Mouse (Mus musculus): ENCODE results near the gene Gm5294. TPM values are rescaled to one million over a fixed set of nuclear protein-coding genes. Genes with fewer than 3 reads are reported as not detected.

Gene Gm5294
- polyA plus RNA-seq (2012; rRNA removed): 0.24 and 0.82 TPM in 2 replicates

DNA sequence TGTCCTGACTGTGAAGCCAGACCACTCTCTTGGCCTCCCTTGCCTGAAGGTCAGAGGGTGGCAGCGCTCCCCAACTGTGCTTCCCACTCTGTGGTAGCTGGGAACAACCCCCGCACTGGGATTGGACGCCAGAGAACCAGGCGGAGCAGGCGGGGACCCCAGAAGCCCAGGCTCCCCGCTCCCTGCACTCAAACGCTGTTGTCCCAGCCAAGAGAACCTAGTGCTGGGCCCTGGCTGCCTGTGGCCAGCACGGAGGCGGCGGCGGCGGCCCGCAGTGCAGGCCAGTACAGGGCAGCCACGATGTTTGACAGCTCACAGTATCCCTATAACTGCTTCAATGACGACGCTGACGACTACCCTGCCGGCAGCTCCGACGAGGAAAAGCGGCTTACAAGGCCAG lies at the start of gene Gm5294:
Gene Gm5294, plus strand, starts transcription at position 301 of the 400 bp plus-strand sequence.
- TF ChIP-seq POLR2A (IDR thresholded peaks at IDR 0.05; ENCODE audit: borderline replicate concordance, extremely low read depth, insufficient read depth, insufficient read length, poor library complexity, severe bottlenecking): no peak
- no peak for TF ChIP-seq CTCF (IDR thresholded peaks at IDR 0.05; ENCODE audit: borderline replicate concordance, extremely low read depth, insufficient read depth, insufficient read length)
- no peak for DNase-seq (ENCODE audit: low read depth)

DNA sequence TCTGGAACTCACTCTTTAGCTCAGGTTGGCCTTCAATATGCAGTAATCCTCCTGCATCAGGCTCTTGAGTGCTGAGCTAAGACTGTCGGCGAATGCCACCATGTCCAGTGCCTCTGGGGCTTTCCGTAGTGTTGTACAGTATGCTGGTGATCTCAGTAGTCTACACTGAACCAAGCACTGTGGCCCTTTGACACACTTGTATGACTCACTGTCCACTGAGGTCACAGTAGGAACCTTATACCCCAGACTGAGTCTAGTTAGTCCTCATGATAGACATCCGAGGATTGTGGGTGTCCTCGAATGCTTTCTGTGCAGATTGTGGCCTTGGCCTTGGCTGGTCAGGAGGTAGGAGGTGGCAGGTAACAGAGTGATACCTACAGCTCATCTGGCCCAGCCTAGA lies 44.8 kb upstream of the Gm5294 start:
- no peak for TF ChIP-seq CTCF (IDR thresholded peaks at IDR 0.05; ENCODE audit: borderline replicate concordance, extremely low read depth, insufficient read depth, insufficient read length)
- no peak for TF ChIP-seq POLR2A (IDR thresholded peaks at IDR 0.05; ENCODE audit: borderline replicate concordance, extremely low read depth, insufficient read depth, insufficient read length, poor library complexity, severe bottlenecking)
- DNase-seq (ENCODE audit: low read depth): no peak

DNA sequence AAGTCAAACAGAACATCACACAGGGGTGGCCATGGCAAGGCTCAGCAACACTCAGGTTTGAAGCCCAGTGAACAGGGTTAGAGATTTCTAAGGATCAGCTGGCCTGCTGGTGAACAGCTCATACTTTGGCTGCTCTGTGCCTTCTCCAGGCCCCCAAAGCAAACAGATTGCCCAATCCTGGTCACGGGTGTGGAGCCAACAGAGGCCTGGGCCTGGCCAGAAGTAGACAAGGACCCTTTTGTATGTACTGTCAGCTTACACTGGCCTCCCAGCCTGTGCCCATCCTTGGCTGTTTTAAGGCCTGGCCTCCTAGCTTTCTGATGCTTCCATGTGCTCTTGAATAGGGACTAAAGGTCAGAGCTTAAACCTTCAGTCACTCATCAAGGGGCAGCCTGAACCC lies 43.5 kb upstream of the Gm5294 start:
- no peak for DNase-seq (ENCODE audit: low read depth)

GRCm38 (mm10) chr5:138778731-138779463 lies 41.0 kb upstream of the Gm5294 start:
- DNase-seq (ENCODE audit: low read depth): peak; percentile 89
- no peak for TF ChIP-seq CTCF (IDR thresholded peaks at IDR 0.05; ENCODE audit: borderline replicate concordance, extremely low read depth, insufficient read depth, insufficient read length)
- no peak for TF ChIP-seq POLR2A (IDR thresholded peaks at IDR 0.05; ENCODE audit: borderline replicate concordance, extremely low read depth, insufficient read depth, insufficient read length, poor library complexity, severe bottlenecking)

More for the DNA sequence above, 43.5 kb upstream of the Gm5294 start:
- TF ChIP-seq POLR2A (IDR thresholded peaks at IDR 0.05; ENCODE audit: borderline replicate concordance, extremely low read depth, insufficient read depth, insufficient read length, poor library complexity, severe bottlenecking): no peak
- TF ChIP-seq CTCF (IDR thresholded peaks at IDR 0.05; ENCODE audit: borderline replicate concordance, extremely low read depth, insufficient read depth, insufficient read length): no peak

DNA sequence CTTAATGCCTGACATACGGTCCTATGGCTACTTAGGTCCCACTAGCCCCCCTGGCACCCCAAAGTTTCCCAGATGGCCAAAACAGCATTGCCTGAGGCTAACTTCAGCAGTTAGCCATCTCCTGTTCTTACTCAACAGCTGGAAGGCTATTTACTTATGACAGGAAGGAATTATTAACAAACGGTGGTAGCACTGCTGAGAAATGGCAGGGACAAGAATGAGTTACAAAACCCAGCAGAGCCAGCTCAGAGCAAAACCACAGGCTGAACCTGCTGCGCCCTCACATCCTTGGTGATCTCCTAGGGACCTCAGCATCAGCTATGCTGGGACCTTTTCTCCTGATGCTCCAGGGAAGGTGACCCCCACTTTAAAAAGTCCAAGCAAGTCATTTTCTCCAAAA lies 40.2 kb upstream of the Gm5294 start:
- no peak for DNase-seq (ENCODE audit: low read depth)
- TF ChIP-seq POLR2A (IDR thresholded peaks at IDR 0.05; ENCODE audit: borderline replicate concordance, extremely low read depth, insufficient read depth, insufficient read length, poor library complexity, severe bottlenecking): no peak
- no peak for TF ChIP-seq CTCF (IDR thresholded peaks at IDR 0.05; ENCODE audit: borderline replicate concordance, extremely low read depth, insufficient read depth, insufficient read length)

DNA sequence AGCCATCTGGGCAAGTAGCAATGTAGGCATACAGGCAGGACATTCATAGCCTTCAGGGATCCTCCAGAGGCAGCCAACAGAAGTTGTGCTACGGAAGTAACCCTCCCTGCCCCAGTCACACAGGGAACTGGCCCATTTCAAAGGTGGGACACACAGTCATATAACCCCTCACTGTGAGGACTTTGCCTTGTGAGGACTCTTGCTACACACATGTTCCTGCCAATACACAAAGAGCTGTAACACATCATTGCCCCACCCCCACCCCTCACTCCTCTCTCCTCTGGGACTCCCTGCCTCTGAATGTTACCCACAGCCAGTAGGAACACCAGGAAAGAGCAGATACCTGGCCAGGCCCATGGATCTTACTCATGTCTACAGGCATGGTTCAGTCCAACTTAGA lies 37.2 kb upstream of the Gm5294 start:
- no peak for DNase-seq (ENCODE audit: low read depth)
- TF ChIP-seq POLR2A (IDR thresholded peaks at IDR 0.05; ENCODE audit: borderline replicate concordance, extremely low read depth, insufficient read depth, insufficient read length, poor library complexity, severe bottlenecking) (no peak), CTCF (IDR thresholded peaks at IDR 0.05; ENCODE audit: borderline replicate concordance, extremely low read depth, insufficient read depth, insufficient read length) (no peak)

- DNase-seq (ENCODE audit: low read depth): peak; percentile 52
Observed at GRCm38 (mm10) chr5:138783181-138783580, 36.7 kb upstream of the Gm5294 start.

DNA sequence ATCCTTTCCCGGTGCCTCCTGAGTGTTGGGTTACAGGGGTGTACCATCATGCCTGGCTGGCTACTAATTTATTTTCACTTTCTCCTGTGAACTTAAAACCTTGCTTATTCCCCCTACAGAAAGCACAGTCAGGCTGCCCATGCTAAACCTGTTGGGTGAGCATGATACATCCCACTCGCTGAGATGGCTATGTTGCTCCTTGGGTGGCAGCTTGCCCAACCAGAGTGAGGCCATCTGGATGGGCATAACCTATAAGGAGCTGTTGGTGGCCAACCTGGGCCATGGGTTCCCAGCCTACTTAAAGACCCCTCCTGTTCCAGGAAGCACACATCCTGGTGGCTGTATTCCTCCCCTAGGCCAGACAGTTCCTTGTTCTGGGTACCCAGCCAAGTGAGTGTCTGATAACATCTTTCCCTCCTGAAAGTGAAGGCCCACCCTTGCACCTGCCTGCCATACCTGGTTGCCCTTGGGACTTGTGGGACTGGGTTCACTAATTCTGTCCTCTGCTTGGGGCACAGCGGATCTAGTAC lies 33.8 kb upstream of the Gm5294 start:
- no peak for DNase-seq (ENCODE audit: low read depth)
- no peak for TF ChIP-seq POLR2A (IDR thresholded peaks at IDR 0.05; ENCODE audit: borderline replicate concordance, extremely low read depth, insufficient read depth, insufficient read length, poor library complexity, severe bottlenecking)
- no peak for TF ChIP-seq CTCF (IDR thresholded peaks at IDR 0.05; ENCODE audit: borderline replicate concordance, extremely low read depth, insufficient read depth, insufficient read length)

More at GRCm38 (mm10) chr5:138783181-138783580, 36.7 kb upstream of the Gm5294 start:
- no peak for TF ChIP-seq CTCF (IDR thresholded peaks at IDR 0.05; ENCODE audit: borderline replicate concordance, extremely low read depth, insufficient read depth, insufficient read length)
- TF ChIP-seq POLR2A (IDR thresholded peaks at IDR 0.05; ENCODE audit: borderline replicate concordance, extremely low read depth, insufficient read depth, insufficient read length, poor library complexity, severe bottlenecking): no peak

- TF ChIP-seq POLR2A (IDR thresholded peaks at IDR 0.05; ENCODE audit: borderline replicate concordance, extremely low read depth, insufficient read depth, insufficient read length, poor library complexity, severe bottlenecking): no peak
- TF ChIP-seq CTCF (IDR thresholded peaks at IDR 0.05; ENCODE audit: borderline replicate concordance, extremely low read depth, insufficient read depth, insufficient read length): no peak
Observed at GRCm38 (mm10) chr5:138787648-138788047, 32.2 kb upstream of the Gm5294 start.

GRCm38 (mm10) chr5:138788481-138789211 lies 31.2 kb upstream of the Gm5294 start:
- DNase-seq (ENCODE audit: low read depth): peak; percentile 7
- TF ChIP-seq CTCF (IDR thresholded peaks at IDR 0.05; ENCODE audit: borderline replicate concordance, extremely low read depth, insufficient read depth, insufficient read length) (no peak), POLR2A (IDR thresholded peaks at IDR 0.05; ENCODE audit: borderline replicate concordance, extremely low read depth, insufficient read depth, insufficient read length, poor library complexity, severe bottlenecking) (no peak)

More at GRCm38 (mm10) chr5:138787648-138788047, 32.2 kb upstream of the Gm5294 start:
- DNase-seq (ENCODE audit: low read depth): no peak

- no peak for DNase-seq (ENCODE audit: low read depth)
Observed at GRCm38 (mm10) chr5:138790954-138791480, 28.9 kb upstream of the Gm5294 start.

More at GRCm38 (mm10) chr5:138790954-138791480, 28.9 kb upstream of the Gm5294 start:
- TF ChIP-seq CTCF (IDR thresholded peaks at IDR 0.05; ENCODE audit: borderline replicate concordance, extremely low read depth, insufficient read depth, insufficient read length) (no peak), POLR2A (IDR thresholded peaks at IDR 0.05; ENCODE audit: borderline replicate concordance, extremely low read depth, insufficient read depth, insufficient read length, poor library complexity, severe bottlenecking) (no peak)

Data from brain, embryonic 14.5 days (tissue).